Mouse (Mus musculus): ENCODE results near the gene Gmnc. TPM values are rescaled to one million over a fixed set of nuclear protein-coding genes. Genes with fewer than 3 reads are reported as not detected.
A peak's percentile ranks its signal among the peaks of the same experiment; 100 is the strongest.

The Gmnc gene
- total and polyA plus RNA-seq, 3 experiments: not detected

DNA sequence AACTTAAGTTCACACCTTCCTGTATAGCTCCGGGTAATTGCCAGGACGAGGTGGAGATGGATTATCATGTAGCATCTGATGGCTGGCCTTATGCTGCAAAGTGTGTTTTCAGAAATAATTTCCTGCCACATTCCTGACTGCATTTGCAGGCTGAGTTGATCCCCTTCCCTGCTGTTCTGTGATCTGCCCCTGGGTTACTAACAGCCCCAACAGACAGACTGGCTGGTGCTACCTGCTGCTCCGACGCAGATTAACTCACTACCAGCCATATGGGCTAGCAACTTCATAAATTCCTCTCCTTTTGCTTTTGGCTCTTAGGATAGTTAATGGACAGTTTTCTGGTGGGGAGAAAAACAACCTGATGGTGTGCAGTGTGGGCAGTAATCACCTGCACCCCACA lies 25.9 kb upstream of the Gmnc start:
- H3K4me1 ChIP-seq (ENCODE audit: control insufficient read depth in 1 of 2, insufficient read depth in 2 of 2): no peaks in the 10 kb centered on the region
- in situ Hi-C loops (cut with MboI; ENCODE audit: low pct_ligation_motif_present, low pct_unique_long_range_greater_than_20kb, low sequenced_read_pairs): no loop called here
- dilution Hi-C loops (cut with MboI; ENCODE audit: extremely low pct_ligation_motif_present, extremely low pct_unique_long_range_greater_than_20kb, low sequenced_read_pairs): no loop called here

DNA sequence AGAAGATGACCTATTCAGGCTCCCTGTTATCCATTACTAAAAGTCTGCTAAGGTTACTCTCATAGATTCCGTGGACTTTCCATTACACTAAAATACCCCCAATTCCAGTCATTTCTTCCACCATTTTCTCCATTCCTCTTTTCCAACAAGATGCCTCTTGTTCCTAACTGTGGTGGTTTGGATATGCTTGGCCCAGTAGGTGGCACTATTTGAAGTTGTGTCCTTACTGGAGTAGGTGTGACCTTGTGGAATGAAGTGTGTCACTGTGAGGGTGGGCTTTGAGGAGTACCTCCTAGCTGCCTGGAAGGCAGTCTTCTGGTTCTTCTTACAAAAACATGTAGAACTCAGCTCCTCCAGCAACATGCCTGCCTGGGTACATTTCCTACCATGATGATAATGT lies 11.3 kb upstream of the Gmnc start:
- H3K4me2 ChIP-seq (ENCODE audit: insufficient read depth, low read depth, poor library complexity, severe bottlenecking): no peak overlapping the region
- dilution Hi-C loops (cut with MboI; ENCODE audit: extremely low pct_ligation_motif_present, extremely low pct_unique_long_range_greater_than_20kb, low sequenced_read_pairs): no loop called here
- H3K27ac ChIP-seq (ENCODE audit: insufficient read depth, low read depth): no peak overlapping the region
- peak; percentile 12 for DNase-seq (ENCODE audit: extremely low read depth)
- peaks cover 3% of the 10 kb centered on the region for H3K9me3 ChIP-seq (replicated peaks; ENCODE audit: low read length)
- no peaks in the 10 kb centered on the region for H3K79me2 ChIP-seq (replicated peaks; ENCODE audit: control insufficient read depth, extremely low read depth, insufficient read depth, poor library complexity, severe bottlenecking)
- H3K4me3 ChIP-seq (replicated peaks in 1 of 3; ENCODE audit: low read depth in 2 of 3, low read length in 2 of 3, poor library complexity in 1 of 3): no peak overlapping the region
- H3K36me3 ChIP-seq (replicated peaks in 1 of 2; ENCODE audit: control insufficient read depth in 1 of 2, insufficient read depth in 1 of 2, low read length in 1 of 2): no peaks in the 10 kb centered on the region
- H3K9ac ChIP-seq (ENCODE audit: insufficient read depth, low read depth): no peak overlapping the region
- TF ChIP-seq POLR2A (IDR thresholded peaks at IDR 0.05; ENCODE audit: low read depth, low read length): no peak
- TF ChIP-seq SMC3 (IDR thresholded peaks at IDR 0.05; ENCODE audit: low read depth, low read length): peak; percentile 37; the same call in 1 of the 2 replicates
- peak; percentile 12 to 58; a peak in 2 of 4 replicates for TF ChIP-seq CTCF (conservative IDR thresholded peaks at IDR 0.05 in 1 of 2, IDR thresholded peaks at IDR 0.05 in 1 of 2; ENCODE audit: low read depth in 2 of 2, low read length in 2 of 2)
- peak; percentile 7 for TF ChIP-seq RAD21 (IDR thresholded peaks at IDR 0.05; ENCODE audit: low read depth, low read length)
- peaks cover 0 to 19% of the 10 kb centered on the region in 2 experiments; a peak in 2 of 4 replicates for H3K4me1 ChIP-seq (ENCODE audit: control insufficient read depth in 1 of 2, insufficient read depth in 2 of 2)
- H3K27me3 ChIP-seq (replicated peaks): no peaks in the 10 kb centered on the region
- in situ Hi-C loops (cut with MboI; ENCODE audit: low pct_ligation_motif_present, low pct_unique_long_range_greater_than_20kb, low sequenced_read_pairs): no loop called here

More for the DNA sequence above, 25.9 kb upstream of the Gmnc start:
- H3K4me3 ChIP-seq (replicated peaks in 1 of 3; ENCODE audit: low read depth in 2 of 3, low read length in 2 of 3, poor library complexity in 1 of 3): no peak overlapping the region
- H3K27ac ChIP-seq (ENCODE audit: insufficient read depth, low read depth): no peak overlapping the region
- no peak for DNase-seq (ENCODE audit: extremely low read depth)
- H3K9me3 ChIP-seq (replicated peaks; ENCODE audit: low read length): no peaks in the 10 kb centered on the region
- H3K27me3 ChIP-seq (replicated peaks): no peaks in the 10 kb centered on the region
- H3K9ac ChIP-seq (ENCODE audit: insufficient read depth, low read depth): no peak overlapping the region
- no peak for TF ChIP-seq EP300 (IDR thresholded peaks at IDR 0.05; ENCODE audit: low read length)
- no peak for TF ChIP-seq PAX5 (IDR thresholded peaks at IDR 0.05; ENCODE audit: low read length)
- no peak for TF ChIP-seq SIN3A (IDR thresholded peaks at IDR 0.05; ENCODE audit: low read length)
- no peak for TF ChIP-seq GABPA (IDR thresholded peaks at IDR 0.05; ENCODE audit: insufficient replicate concordance, low read depth, low read length)
- TF ChIP-seq MXI1 (IDR thresholded peaks at IDR 0.05; ENCODE audit: low read depth, low read length): no peak
- no peak for TF ChIP-seq CHD2 (IDR thresholded peaks at IDR 0.05; ENCODE audit: low read length)
- TF ChIP-seq SMC3 (IDR thresholded peaks at IDR 0.05; ENCODE audit: low read depth, low read length): no peak
- TF ChIP-seq MAFK (IDR thresholded peaks at IDR 0.05; ENCODE audit: insufficient replicate concordance, low read length): no peak
- no peak for TF ChIP-seq JUN (IDR thresholded peaks at IDR 0.05; ENCODE audit: insufficient read depth, low read depth, low read length)
- no peak for TF ChIP-seq ZC3H11A (IDR thresholded peaks at IDR 0.05; ENCODE audit: low read depth, low read length)
- TF ChIP-seq TCF12 (IDR thresholded peaks at IDR 0.05; ENCODE audit: low read depth, low read length): no peak
- TF ChIP-seq E2F4 (IDR thresholded peaks at IDR 0.05; ENCODE audit: insufficient replicate concordance, low read depth, low read length): no peak
- no peak for TF ChIP-seq POLR2AphosphoS2 (IDR thresholded peaks at IDR 0.05; ENCODE audit: low read depth, low read length)
- no peak for TF ChIP-seq RCOR1 (conservative IDR thresholded peaks at IDR 0.05; ENCODE audit: low read depth, low read length)
- TF ChIP-seq ZKSCAN1 (IDR thresholded peaks at IDR 0.05; ENCODE audit: borderline replicate concordance, low read depth, low read length): no peak
- H3K4me2 ChIP-seq (ENCODE audit: insufficient read depth, low read depth, poor library complexity, severe bottlenecking): no peak overlapping the region
- H3K79me2 ChIP-seq (replicated peaks; ENCODE audit: control insufficient read depth, extremely low read depth, insufficient read depth, poor library complexity, severe bottlenecking): no peaks in the 10 kb centered on the region
- no peaks in the 10 kb centered on the region for H3K36me3 ChIP-seq (replicated peaks in 1 of 2; ENCODE audit: control insufficient read depth in 1 of 2, insufficient read depth in 1 of 2, low read length in 1 of 2)
